In the genomic region with DNA sequence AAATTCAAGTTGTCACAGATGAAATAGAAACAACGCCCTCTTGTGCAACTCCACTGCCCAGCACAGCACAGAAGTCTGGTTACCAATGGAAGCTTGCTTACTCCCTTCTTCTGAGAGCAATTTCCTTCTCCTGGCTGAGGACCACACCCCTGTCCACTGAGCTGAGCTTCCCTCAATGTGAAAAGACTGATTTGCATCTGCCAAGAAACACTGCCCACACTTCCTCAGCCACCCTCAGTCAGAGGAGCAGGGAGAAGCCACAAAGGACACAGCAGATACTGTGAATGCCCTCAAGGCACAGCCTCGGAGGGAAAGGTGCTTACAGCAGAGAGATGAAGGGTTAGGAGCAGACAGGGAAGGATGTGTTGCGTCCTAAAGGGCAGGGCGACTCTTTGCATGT, we compare ENCODE assay signal across 29 mouse cellular contexts.
DNase-seq lines count a peak whose midpoint lies in the region; ATAC-seq and TF ChIP-seq lines count a peak whose summit lies in the region.
"Had no signal": no experiment of that assay in that cellular context is flagged by ENCODE, and none has a peak within 500 bp of the region (broad histone marks: within the 10 kb centered on the region; RNA-seq: fewer than 3 reads in every experiment).

No protein-coding gene starts in this region.

- in situ Hi-C loops in ES-E14 (cut with MboI; ENCODE audit: low sequenced_read_pairs in 2 of 2, unreplicated experiment in 2 of 2) = no loop called here

- ATAC-seq in frontal cortex, adult (ENCODE audit: low TSS enrichment) = peak; percentile 94
- ATAC-seq in granulocyte monocyte progenitor cell, adult 5-6 weeks (replicated peaks; ENCODE audit: poor library complexity, severe bottlenecking) = peak; percentile 20; the same call in 1 of the 2 replicates
- ATAC-seq in monocyte, adult 5-6 weeks (replicated peaks; ENCODE audit: insufficient number of reproducible peaks, low FRiP score, low TSS enrichment, poor library complexity, severe bottlenecking) = no peak
- ATAC-seq: activated CD4-positive, CD25-positive, alpha-beta regulatory T cell, adult 4 months; forebrain, embryonic 14.5 days; intestine, embryonic 16.5 days; liver, embryonic 12.5 days; liver, postnatal 0 days had no signal

- intact Hi-C loops in gastrocnemius, postnatal 36 days (cut with DNase I) = no loop called here

- peaks cover 4 to 17% of the 10 kb centered on the region in 2 experiments for H3K4me1 ChIP-seq in ES-E14 (ENCODE audit: control insufficient read depth in 2 of 2, insufficient read depth in 2 of 2, low read length in 2 of 2, poor library complexity in 1 of 2)
- H3K4me1 ChIP-seq: embryonic facial prominence, embryonic 10.5 days; liver, embryonic 12.5 days; neural tube, embryonic 15.5 days had no signal

- no peak for DNase-seq in frontal cortex, postnatal 10 days (ENCODE audit: low spot score in 2 of 2)
- DNase-seq in lung, postnatal 36 days = peak; percentile 4
- DNase-seq in lung, postnatal 4 days = no peak
- DNase-seq in ES-E14 (ENCODE audit: low read depth, low spot score) = peak; percentile 54
- DNase-seq in gastrocnemius, postnatal 36 days = no peak
- DNase-seq: adrenal gland, adult 2 months; adrenal gland, postnatal 36 days; cerebellum, adult 2 months; gastrocnemius, adult 2 months; heart, postnatal 14 days; kidney, adult 9 months; kidney, postnatal 10 days; left cerebral cortex, postnatal 4 days; liver, postnatal 0 days; lung, postnatal 10 days; midbrain, embryonic 14.5 days; thymus, adult 18-20 months; thymus, postnatal 25 days had no signal

- H3K4me3 ChIP-seq in ES-E14 (ENCODE audit: insufficient read depth in 1 of 2, low read depth in 1 of 2, low read length in 2 of 2, poor library complexity in 1 of 2, severe bottlenecking in 1 of 2) = no peak overlapping the region
- H3K4me3 ChIP-seq: embryonic facial prominence, embryonic 10.5 days; embryonic facial prominence, embryonic 15.5 days; gastrocnemius, adult 2 months; left cerebral cortex, adult 2 months; liver, embryonic 12.5 days; neural tube, embryonic 15.5 days had no signal

- H3K9ac ChIP-seq in ES-E14 (ENCODE audit: insufficient read depth, low read depth, low read length, poor library complexity, severe bottlenecking) = no peak overlapping the region
- H3K9ac ChIP-seq: embryonic facial prominence, embryonic 15.5 days; liver, embryonic 12.5 days; liver, postnatal 0 days; neural tube, embryonic 15.5 days had no signal

- H3K27ac ChIP-seq in ES-E14 (ENCODE audit: insufficient read depth, low read depth, low read length, poor library complexity, severe bottlenecking) = 0 out of 2 replicates have a peak overlapping the region, but pooled peaks have one; percentile 2
- H3K27ac ChIP-seq: embryonic facial prominence, embryonic 10.5 days; embryonic facial prominence, embryonic 15.5 days; gastrocnemius, adult 2 months; left cerebral cortex, adult 2 months; liver, embryonic 12.5 days; neural tube, embryonic 15.5 days had no signal

- H3K36me3 ChIP-seq in ES-E14 (ENCODE audit: control insufficient read depth, insufficient read depth, low read length, poor library complexity, severe bottlenecking) = no peaks in the 10 kb centered on the region; the same call in 1 of the 2 replicates
- H3K36me3 ChIP-seq: embryonic facial prominence, embryonic 10.5 days; embryonic facial prominence, embryonic 15.5 days; liver, embryonic 12.5 days; neural tube, embryonic 15.5 days had no signal

- no peaks in the 10 kb centered on the region for H3K9me3 ChIP-seq in ES-E14 (ENCODE audit: control insufficient read depth, insufficient read depth, low read depth, low read length)
- H3K9me3 ChIP-seq: embryonic facial prominence, embryonic 10.5 days; embryonic facial prominence, embryonic 15.5 days; liver, embryonic 12.5 days; neural tube, embryonic 15.5 days had no signal

TF ChIP-seq in ES-E14, 5 proteins besides CTCF, POLR2A, EP300 and RAD21:
- TF ChIP-seq ZNF384 (IDR thresholded peaks at IDR 0.05; ENCODE audit: low read depth, low read length) (no peak), ZC3H11A (IDR thresholded peaks at IDR 0.05; ENCODE audit: borderline replicate concordance, low read depth, low read length) (no peak), CHD2 (IDR thresholded peaks at IDR 0.05; ENCODE audit: low read depth, low read length) (no peak), MAFK (IDR thresholded peaks at IDR 0.05; ENCODE audit: insufficient read depth, low read depth, low read length) (no peak)

Comparison
In these comparisons a context has a peak if more than half of its experiments do, and no peak if none do; other contexts are left out.
1. DNase-seq: peak in lung, postnatal 36 days (single experiment) and ES-E14 (single experiment); none in frontal cortex, postnatal 10 days (0 of 2), lung, postnatal 4 days (0 of 2) and gastrocnemius, postnatal 36 days (0 of 2).